Mouse (Mus musculus): Measurements from ENCODE around the gene Ifi214. TPM values are rescaled to one million over a fixed set of nuclear protein-coding genes. Genes with fewer than 3 reads are reported as not detected.
"Not testable (repeated sequence)": the region's sequence is repeated elsewhere in the genome, so short reads cannot be mapped to it uniquely, and the experiment has no call there.

The Ifi214 gene
- polyA plus RNA-seq, 1 experiment from 2014 or later: not detected

DNA sequence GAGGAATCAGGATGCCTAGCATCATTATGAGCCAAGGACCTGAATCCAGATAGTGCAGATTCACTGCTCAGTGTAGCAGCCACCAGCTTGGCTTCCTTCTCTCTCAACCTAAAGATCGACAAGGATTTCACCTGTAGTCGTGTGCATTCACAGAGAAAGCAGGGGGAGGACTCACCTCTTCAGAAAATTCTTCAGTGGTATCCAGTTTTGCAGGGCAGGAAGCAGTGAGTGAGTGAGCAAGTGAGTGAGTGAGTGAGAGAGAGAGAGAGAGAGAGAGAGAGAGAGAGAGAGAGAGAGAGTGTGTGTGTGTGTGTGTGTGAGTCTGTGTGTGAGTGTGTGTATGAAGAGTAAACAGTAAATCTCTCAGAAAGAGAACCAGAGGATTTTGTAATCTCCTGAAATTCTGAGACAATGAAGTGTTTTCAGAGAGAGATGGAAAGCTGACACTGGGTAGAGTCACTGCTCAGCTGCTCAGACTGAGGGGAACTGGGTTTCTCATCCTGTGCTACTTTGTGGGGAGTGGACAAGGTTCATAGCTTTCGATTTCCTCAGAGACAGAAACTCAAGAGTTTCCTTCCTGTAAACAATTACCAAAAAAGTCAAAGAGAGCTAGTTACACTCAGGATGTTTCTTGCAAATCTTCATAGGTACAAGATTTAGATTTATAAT lies 44.8 kb downstream of the Ifi214 start, which contains the start of gene Ifi206:
Ifi206 (minus strand) TSS at position 230 of the 669 bp plus-strand sequence.
- not testable (repeated sequence) for H3K4me3 ChIP-seq (ENCODE audit: low read depth, low read length); H3K9ac ChIP-seq (ENCODE audit: low read depth, low read length); H3K36me3 ChIP-seq (ENCODE audit: control insufficient read depth, insufficient read depth, low read length); H3K9me3 ChIP-seq (ENCODE audit: control insufficient read depth, low read length); ATAC-seq (ENCODE audit: low read depth); H3K4me1 ChIP-seq (ENCODE audit: control insufficient read depth, insufficient read depth, low read length); H3K4me2 ChIP-seq (ENCODE audit: low read depth, low read length); H3K27me3 ChIP-seq (replicated peaks; ENCODE audit: control insufficient read depth, insufficient read depth, low read length); DNase-seq (ENCODE audit: low spot score); H3K27ac ChIP-seq (replicated peaks; ENCODE audit: low read depth, low read length)
- 81% methylated on average over 3 of the region's 3 CpGs for WGBS

DNA sequence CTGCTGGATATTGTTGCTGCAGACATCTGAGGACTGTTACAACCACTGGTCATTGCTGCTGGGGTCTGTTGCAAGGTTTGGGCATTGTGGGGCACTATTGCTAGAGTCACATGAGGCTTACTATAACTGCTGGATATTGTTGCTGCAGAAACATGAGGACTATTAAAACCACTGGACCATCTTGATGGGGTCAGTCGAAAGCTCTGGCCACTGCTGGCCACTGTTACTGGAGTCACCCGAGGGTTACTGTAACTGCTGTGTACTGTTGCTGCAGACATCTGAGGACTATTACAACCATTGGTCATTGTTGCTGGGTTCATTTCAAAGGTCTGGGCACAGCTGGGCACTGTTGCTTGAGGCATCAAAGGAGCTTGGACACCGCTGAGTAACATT lies 54.6 kb downstream of the Ifi214 start:
- H3K9me3 ChIP-seq (ENCODE audit: control insufficient read depth, low read length); H3K9ac ChIP-seq (ENCODE audit: low read depth, low read length); H3K27me3 ChIP-seq (replicated peaks; ENCODE audit: control insufficient read depth, insufficient read depth, low read length); H3K4me3 ChIP-seq (ENCODE audit: low read depth, low read length); H3K4me2 ChIP-seq (ENCODE audit: low read depth, low read length); H3K4me1 ChIP-seq (ENCODE audit: control insufficient read depth, insufficient read depth, low read length); H3K36me3 ChIP-seq (ENCODE audit: control insufficient read depth, insufficient read depth, low read length); DNase-seq (ENCODE audit: low spot score); ATAC-seq (ENCODE audit: low read depth); H3K27ac ChIP-seq (replicated peaks; ENCODE audit: low read depth, low read length): not testable (repeated sequence)
- WGBS: 75% methylated on average over 3 of the region's 3 CpGs

DNA sequence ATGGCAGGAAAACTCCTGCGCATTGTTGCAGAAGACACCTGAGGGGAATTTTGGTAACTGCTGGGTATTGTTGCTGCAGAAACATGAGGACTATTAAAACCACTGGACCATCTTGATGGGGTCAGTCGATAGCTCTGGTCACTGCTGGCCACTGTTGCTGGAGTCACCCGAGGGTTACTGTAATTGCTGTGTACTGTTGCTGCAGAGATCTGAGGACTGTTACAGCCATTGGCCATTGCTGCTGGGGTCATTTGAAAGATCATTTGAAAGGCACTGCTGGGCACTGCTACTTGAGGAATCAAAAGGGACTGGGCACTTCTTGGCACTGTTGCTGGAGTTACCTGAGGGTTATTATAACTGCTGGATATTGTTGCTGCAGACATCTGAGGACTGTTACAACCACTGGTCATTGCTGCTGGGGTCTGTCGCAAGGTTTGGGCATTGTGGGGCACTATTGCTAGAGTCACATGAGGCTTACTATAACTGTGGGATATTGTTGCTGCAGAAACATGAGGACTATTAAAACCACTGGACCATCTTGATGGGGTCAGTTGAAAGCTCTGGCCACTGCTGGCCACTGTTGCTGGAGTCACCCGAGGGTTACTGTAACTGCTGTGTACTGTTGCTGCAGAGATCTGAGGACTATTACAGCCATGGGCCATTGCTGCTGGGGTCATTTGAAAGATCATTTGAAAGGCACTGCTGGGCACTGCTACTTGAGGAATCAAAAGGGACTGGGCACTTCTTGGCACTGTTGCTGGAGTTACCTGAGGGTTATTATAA lies 55.2 kb downstream of the Ifi214 start:
- not testable (repeated sequence) for H3K4me2 ChIP-seq (ENCODE audit: low read depth, low read length); H3K27ac ChIP-seq (replicated peaks; ENCODE audit: low read depth, low read length); H3K9ac ChIP-seq (ENCODE audit: low read depth, low read length); H3K36me3 ChIP-seq (ENCODE audit: control insufficient read depth, insufficient read depth, low read length); DNase-seq (ENCODE audit: low spot score); H3K4me3 ChIP-seq (ENCODE audit: low read depth, low read length); H3K27me3 ChIP-seq (replicated peaks; ENCODE audit: control insufficient read depth, insufficient read depth, low read length); H3K9me3 ChIP-seq (ENCODE audit: control insufficient read depth, low read length); ATAC-seq (ENCODE audit: low read depth); H3K4me1 ChIP-seq (ENCODE audit: control insufficient read depth, insufficient read depth, low read length)
- 77% methylated on average over 5 of the region's 5 CpGs for WGBS

Small RNAs within 50 kb of the gene (microRNA-seq; reads per million reads assigned to microRNA genes)
- not detected for gene Gm44481 (ENCODE audit: borderline number of aligned reads)

Other genes with a start within 250 kb of the Ifi214 start
- 1.6 and 3.9 TPM in 2 replicates for gene Ackr1, start 202.2 kb downstream of the Ifi214 start, polyA plus RNA-seq (2014; fragmentation: Nextera tagmentation; extraction: Ambion mirVana)
- gene Aim2, start 185.1 kb downstream of the Ifi214 start, polyA plus RNA-seq (2014; fragmentation: Nextera tagmentation; extraction: Ambion mirVana): 0.53 and 1.3 TPM in 2 replicates
- gene Cadm3, start 168.3 kb downstream of the Ifi214 start, polyA plus RNA-seq (2014; fragmentation: Nextera tagmentation; extraction: Ambion mirVana): 11.6 and 12.3 TPM in 2 replicates
- gene Ifi206, start 44.9 kb downstream of the Ifi214 start, polyA plus RNA-seq (2014; fragmentation: Nextera tagmentation; extraction: Ambion mirVana): 0.17 and 0.24 TPM in 2 replicates
- gene Ifi213, start 63.3 kb upstream of the Ifi214 start, polyA plus RNA-seq (2014; fragmentation: Nextera tagmentation; extraction: Ambion mirVana): 0.06 TPM in 1 of 2 replicates, not detected in the other
- gene Ifi209, start 95.0 kb upstream of the Ifi214 start, polyA plus RNA-seq (2014; fragmentation: Nextera tagmentation; extraction: Ambion mirVana): 0.29 and 0.33 TPM in 2 replicates
- not detected in 2 replicates for gene Ifi208, start 137.7 kb upstream of the Ifi214 start, polyA plus RNA-seq (2014; fragmentation: Nextera tagmentation; extraction: Ambion mirVana)
- gene Ifi207, start 205.8 kb upstream of the Ifi214 start, polyA plus RNA-seq (2014; fragmentation: Nextera tagmentation; extraction: Ambion mirVana): 1.5 and 2.7 TPM in 2 replicates
- 2.5 and 3.0 TPM in 2 replicates for gene Ifi204, start 231.0 kb upstream of the Ifi214 start, polyA plus RNA-seq (2014; fragmentation: Nextera tagmentation; extraction: Ambion mirVana)